Mouse (Mus musculus) midbrain, postnatal 0 days (tissue): Measurements from ENCODE around the gene Tpst2. TPM values are rescaled to one million over a fixed set of nuclear protein-coding genes. Genes with fewer than 3 reads are reported as not detected.

Experiments
- ATAC-seq: fragments of 200-750 bp; cut with Nextera tagmentation; 2 replicates; pipeline ENCODE4 v1.8.0; 2017; ENCODE audit warnings: moderate number of reproducible peaks, mild to moderate bottlenecking, moderate TSS enrichment, moderate library complexity; ENCODE audit not compliant: low FRiP score
- DNase-seq: peaks from one replicate; pipeline ENCODE4 v3.0.0-alpha.2; 2015; ENCODE audit warnings: low spot score
- H3K27ac ChIP-seq: fragments of 300-500 bp; sonication (generic); 2 replicates; pipeline ENCODE4 v1.5.1; 2014; ENCODE audit warnings: low read depth, mild to moderate bottlenecking, low read length, mixed read lengths
- H3K27me3 ChIP-seq: fragments of 300-500 bp; sonication (generic); 2 replicates; pipeline ENCODE4 v1.6.1; 2014; ENCODE audit warnings: low read length, control low read depth, mixed read lengths; ENCODE audit not compliant: insufficient read depth
- H3K36me3 ChIP-seq: fragments of 300-500 bp; sonication (generic); 2 replicates; pipeline ENCODE4 v1.6.1; 2014; ENCODE audit warnings: low read length, control low read depth, mixed read lengths; ENCODE audit not compliant: insufficient read depth
- H3K4me1 ChIP-seq: fragments of 300-500 bp; sonication (generic); 2 replicates; pipeline ENCODE4 v1.6.1; 2014; ENCODE audit warnings: mild to moderate bottlenecking, control low read depth, antibody characterized with exemption, low read length, mixed read lengths; ENCODE audit not compliant: insufficient read depth
- H3K4me2 ChIP-seq: fragments of 300-500 bp; sonication (generic); 2 replicates; pipeline ENCODE4 v1.6.1; 2014; ENCODE audit warnings: low read depth, mild to moderate bottlenecking, low read length, mixed read lengths; ENCODE audit not compliant: poor library complexity, severe bottlenecking
- H3K4me3 ChIP-seq: fragments of 300-500 bp; sonication (generic); 2 replicates; pipeline ENCODE4 v1.5.1; 2014; ENCODE audit warnings: low read depth, mild to moderate bottlenecking, low read length, moderate library complexity
- H3K9ac ChIP-seq: fragments of 300-500 bp; sonication (generic); replicated peaks from 2 replicates; pipeline ENCODE4 v1.6.1; 2014; ENCODE audit warnings: mild to moderate bottlenecking, low read length, moderate library complexity, mixed read lengths; ENCODE audit not compliant: poor library complexity, severe bottlenecking
- H3K9me3 ChIP-seq: fragments of 300-500 bp; sonication (generic); 2 replicates; pipeline ENCODE4 v1.6.1; 2016; ENCODE audit warnings: low read length, control low read depth
- CTCF ChIP-seq: IDR thresholded peaks from 2 replicates; pipeline ENCODE4 v1.5.1; 2016; ENCODE audit warnings: antibody characterized with exemption, mild to moderate bottlenecking
- WGBS: fragments of 180-500 bp; shearing (Covaris S2); extraction: QIAGEN DNeasy Blood & Tissue Kit; methylation state at CpG from one replicate; pipeline ENCODE4 v1.1.7; 2014; 5-methylcytosine and 5-hydroxymethylcytosine counted together
- polyA plus RNA-seq: library from polyadenylated mRNA; unstranded; fragments of >200 nt; fragmentation: Nextera tagmentation; extraction: Ambion mirVana; gene quantifications from 2 replicates; pipeline ENCODE4 v1.2.1, GENCODE M21; 2015
- total RNA-seq: library from RNA; depleted of rRNA; stranded (reverse); fragments of >200 nt; gene quantifications from 2 replicates; pipeline ENCODE4 v1.2.3, GENCODE M21; 2014

The Tpst2 gene
- total and polyA plus RNA-seq, 2 experiments from 2014 or later = 37.1 to 37.3 TPM

DNA sequence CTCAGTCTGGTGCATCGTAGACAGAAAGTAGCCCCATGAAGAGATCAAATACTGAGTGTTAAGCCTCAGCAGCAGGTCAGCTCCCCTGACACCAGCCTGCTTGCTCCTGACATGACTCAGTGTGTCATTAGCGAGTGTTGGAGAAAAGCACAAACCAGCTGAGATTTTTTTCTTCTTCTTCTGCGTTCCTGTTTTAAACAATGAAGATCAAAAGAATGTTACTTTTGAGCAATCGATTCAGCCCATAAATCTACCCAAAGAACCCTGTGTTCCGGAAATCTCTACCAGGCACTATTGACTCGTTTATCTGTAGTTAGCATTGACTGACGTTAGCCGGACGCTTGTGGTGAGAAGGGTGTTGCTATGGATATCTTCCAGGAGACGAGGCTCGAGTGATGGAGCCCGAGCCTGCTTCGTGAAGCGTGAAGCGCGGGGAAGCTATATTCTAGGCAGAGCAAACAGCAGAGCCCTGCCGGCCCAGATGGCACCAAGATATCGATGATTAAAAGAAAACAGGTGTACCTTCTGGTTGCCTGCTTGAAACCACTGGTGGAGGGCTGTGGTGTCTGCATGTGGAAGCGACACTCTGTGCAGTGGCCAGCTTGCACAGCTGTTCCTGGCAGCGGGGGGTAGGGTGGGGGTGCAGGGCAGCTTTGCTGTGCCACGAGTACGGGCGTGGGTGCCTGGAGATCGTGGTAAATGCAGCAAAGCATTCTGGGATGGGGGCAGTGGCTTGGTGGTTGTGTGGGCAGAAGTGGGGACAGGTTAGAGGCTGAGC, 5.5 kb upstream of the Tpst2 start:
- H3K9me3 ChIP-seq = no peaks in the 10 kb centered on the region
- no peaks in the 10 kb centered on the region; the same call in 1 of the 2 replicates for H3K4me1 ChIP-seq
- H3K4me3 ChIP-seq = no peak overlapping the region
- H3K4me2 ChIP-seq = peak overlapping the region; percentile 18; the same call in 1 of the 2 replicates
- ATAC-seq = peak; percentile 18; the same call in 1 of the 2 replicates
- peak; percentile 75 for DNase-seq
- WGBS = 22% methylated on average over 24 of the region's 24 CpGs
- H3K9ac ChIP-seq = 0 out of 2 replicates have a peak overlapping the region, but pooled peaks have one; percentile 33
- no peaks in the 10 kb centered on the region for H3K36me3 ChIP-seq
- H3K27me3 ChIP-seq = no peaks in the 10 kb centered on the region; the same call in 1 of the 2 replicates
- no peak for TF ChIP-seq CTCF
- peak overlapping the region; percentile 47 for H3K27ac ChIP-seq

DNA sequence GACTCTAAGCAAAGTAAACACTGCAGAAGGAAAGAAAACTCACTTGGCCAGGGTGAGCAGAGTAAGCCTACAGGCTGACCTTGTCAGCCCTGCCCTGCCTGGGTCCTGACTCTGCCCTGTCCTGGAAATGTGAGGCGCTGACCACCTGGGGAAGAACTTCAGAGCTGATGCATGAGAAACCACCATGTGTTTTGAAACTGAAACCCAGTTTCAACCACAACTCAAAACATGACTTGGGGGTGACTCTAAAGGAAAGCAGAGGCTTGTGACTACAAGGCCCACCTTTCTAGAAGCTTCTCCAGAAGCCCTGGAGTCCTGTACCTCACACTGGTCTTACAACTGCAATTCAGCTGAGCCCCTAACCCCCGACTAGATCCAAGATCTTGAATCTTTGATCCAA, 3.6 kb upstream of the Tpst2 start:
- no peak for DNase-seq
- no peaks in the 10 kb centered on the region; the same call in 1 of the 2 replicates for H3K27me3 ChIP-seq
- TF ChIP-seq CTCF = no peak
- 74% methylated on average over 2 of the region's 2 CpGs for whole genome bisulfite sequencing
- peaks cover 2% of the 10 kb centered on the region; the same call in 1 of the 2 replicates for H3K4me1 ChIP-seq
- no peaks in the 10 kb centered on the region for H3K9me3 ChIP-seq
- no peaks in the 10 kb centered on the region for H3K36me3 ChIP-seq
- ATAC-seq = no peak
- no peak overlapping the region for H3K4me3 ChIP-seq
- no peak overlapping the region for H3K9ac ChIP-seq
- no peak overlapping the region for H3K27ac ChIP-seq
- no peak overlapping the region for H3K4me2 ChIP-seq

GRCm38 (mm10) chr5:112273746-112274463, 2.6 kb upstream of the Tpst2 start:
- H3K36me3 ChIP-seq = no peaks in the 10 kb centered on the region
- DNase-seq = no peak
- WGBS = 38% methylated on average over 2 of the region's 2 CpGs
- no peak overlapping the region for H3K4me3 ChIP-seq
- H3K27ac ChIP-seq = no peak overlapping the region
- no peaks in the 10 kb centered on the region for H3K27me3 ChIP-seq
- no peak overlapping the region for H3K4me2 ChIP-seq
- no peak overlapping the region for H3K9ac ChIP-seq
- H3K4me1 ChIP-seq = peaks cover 6% of the 10 kb centered on the region; the same call in 1 of the 2 replicates
- no peaks in the 10 kb centered on the region for H3K9me3 ChIP-seq
- ATAC-seq = no peak
- no peak for TF ChIP-seq CTCF

- Histone ChIP-seq H3K9ac (no peak overlapping the region), H3K4me3 (peak overlapping the region; percentile 66; the same call in 1 of the 2 replicates)
- WGBS = 49% methylated on average over 3 of the region's 4 CpGs
Measured at GRCm38 (mm10) chr5:112275021-112275804, 1.3 kb upstream of the Tpst2 start.

GRCm38 (mm10) chr5:112276907-112277348, 437 bp downstream of the Tpst2 start:
- H3K9ac ChIP-seq = peak overlapping the region; percentile 72
- H3K36me3 ChIP-seq = no peaks in the 10 kb centered on the region
- peak overlapping the region; percentile 92 for H3K4me2 ChIP-seq
- peak overlapping the region; percentile 66 for H3K4me3 ChIP-seq
- H3K9me3 ChIP-seq = no peaks in the 10 kb centered on the region
- H3K27ac ChIP-seq = peak overlapping the region; percentile 57; the same call in 1 of the 2 replicates
- TF ChIP-seq CTCF = no peak
- H3K27me3 ChIP-seq = no peaks in the 10 kb centered on the region
- H3K4me1 ChIP-seq = peaks cover 6% of the 10 kb centered on the region; the same call in 1 of the 2 replicates
- DNase-seq (no peak), ATAC-seq (0 out of 2 replicates have a peak, but pooled peaks have one; percentile 0)
- 0% methylated on average over 20 of the region's 24 CpGs for WGBS

More at GRCm38 (mm10) chr5:112275021-112275804, 1.3 kb upstream of the Tpst2 start:
- peaks cover 6% of the 10 kb centered on the region; the same call in 1 of the 2 replicates for H3K4me1 ChIP-seq
- no peaks in the 10 kb centered on the region for H3K27me3 ChIP-seq
- H3K36me3 ChIP-seq = no peaks in the 10 kb centered on the region
- H3K27ac ChIP-seq = no peak overlapping the region
- no peak for TF ChIP-seq CTCF
- DNase-seq (no peak), ATAC-seq (no peak)
- H3K9me3 ChIP-seq = no peaks in the 10 kb centered on the region
- H3K4me2 ChIP-seq = peak overlapping the region; percentile 92
